Mouse (Mus musculus): ENCODE measurements around the gene Cxcl5. TPM values are rescaled to one million over a fixed set of nuclear protein-coding genes. Genes with fewer than 3 reads are reported as not detected.

Gene Cxcl5
- not detected for total RNA-seq (2021)
- long read RNA-seq, experiment 1 = 0 reads
- long read RNA-seq, experiment 2 = 0 reads

GRCm38 (mm10) chr5:90759077-90760065 is at the start of gene Cxcl5:
Gene Cxcl5, plus strand, starts transcription at chr5:90759360.
- DNase-seq = no peak
- intact Hi-C loops (cut with DNase I) = no loop called here

GRCm38 (mm10) chr5:90711409-90711808 is 47.8 kb upstream of the Cxcl5 start:
- intact Hi-C loops (cut with DNase I) = no loop called here

GRCm38 (mm10) chr5:90717937-90718336 is 41.2 kb upstream of the Cxcl5 start:
- DNase-seq = no peak
- intact Hi-C loops (cut with DNase I) = no loop called here

More at GRCm38 (mm10) chr5:90711409-90711808, 47.8 kb upstream of the Cxcl5 start:
- no peak for DNase-seq

- DNase-seq = no peak
- intact Hi-C loops (cut with DNase I) = no loop called here
Measured at GRCm38 (mm10) chr5:90722656-90723055, 36.5 kb upstream of the Cxcl5 start.

GRCm38 (mm10) chr5:90728254-90728653 is 30.9 kb upstream of the Cxcl5 start:
- DNase-seq = no peak

DNA sequence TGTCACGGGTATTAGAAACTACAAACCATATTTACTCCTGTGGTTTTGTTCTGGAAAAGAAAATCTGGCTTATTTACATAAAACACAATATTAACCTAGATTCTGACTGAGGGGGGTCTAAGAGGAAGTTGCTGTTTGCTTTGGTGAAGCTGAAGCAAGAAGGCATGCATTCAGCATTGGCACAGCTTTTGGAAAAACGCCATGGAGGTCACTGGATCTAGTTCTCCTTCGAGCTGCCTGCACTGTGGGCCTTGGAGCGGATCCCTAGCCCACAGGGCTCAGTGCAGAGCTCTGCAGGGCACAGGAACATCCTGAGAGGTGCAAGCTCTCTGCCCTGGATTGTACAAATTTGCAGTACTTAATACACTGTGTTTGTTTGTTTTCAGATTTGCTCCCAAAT is 27.7 kb upstream of the Cxcl5 start:
- intact Hi-C loops (cut with DNase I) = no loop called here
- no peak for DNase-seq

More at GRCm38 (mm10) chr5:90728254-90728653, 30.9 kb upstream of the Cxcl5 start:
- intact Hi-C loops (cut with DNase I) = no loop called here

DNA sequence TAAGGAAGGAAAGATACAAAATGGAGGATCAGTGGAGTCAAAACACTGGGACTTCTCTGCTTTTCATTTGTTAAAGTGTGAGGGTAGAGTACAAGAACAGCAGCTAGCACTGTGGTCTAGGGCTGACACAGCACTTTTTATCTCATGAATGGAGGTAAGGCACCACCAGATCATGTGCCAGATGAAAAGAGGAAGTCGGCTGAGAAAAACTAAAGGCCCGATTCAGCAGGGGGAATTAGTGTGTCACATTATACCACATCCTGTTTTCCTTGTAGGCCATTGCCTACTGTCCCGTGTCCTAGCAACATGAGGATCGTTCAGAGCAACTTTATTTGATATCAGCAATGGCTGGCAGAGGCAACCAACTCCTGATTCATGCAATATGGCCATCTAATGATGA is 17.1 kb upstream of the Cxcl5 start:
- DNase-seq = no peak
- intact Hi-C loops (cut with DNase I) = no loop called here

GRCm38 (mm10) chr5:90753934-90754333 is 5.2 kb upstream of the Cxcl5 start:
- intact Hi-C loops (cut with DNase I) = no loop called here
- DNase-seq = no peak

- intact Hi-C loops (cut with DNase I) = no loop called here
Measured at GRCm38 (mm10) chr5:90758020-90758605, 1.0 kb upstream of the Cxcl5 start.

GRCm38 (mm10) chr5:90760303-90760702 is 1.1 kb downstream of the Cxcl5 start:
- DNase-seq = no peak
- intact Hi-C loops (cut with DNase I) = no loop called here

More at GRCm38 (mm10) chr5:90758020-90758605, 1.0 kb upstream of the Cxcl5 start:
- peak in 1 of 2 experiments; percentile 27 for DNase-seq

DNA sequence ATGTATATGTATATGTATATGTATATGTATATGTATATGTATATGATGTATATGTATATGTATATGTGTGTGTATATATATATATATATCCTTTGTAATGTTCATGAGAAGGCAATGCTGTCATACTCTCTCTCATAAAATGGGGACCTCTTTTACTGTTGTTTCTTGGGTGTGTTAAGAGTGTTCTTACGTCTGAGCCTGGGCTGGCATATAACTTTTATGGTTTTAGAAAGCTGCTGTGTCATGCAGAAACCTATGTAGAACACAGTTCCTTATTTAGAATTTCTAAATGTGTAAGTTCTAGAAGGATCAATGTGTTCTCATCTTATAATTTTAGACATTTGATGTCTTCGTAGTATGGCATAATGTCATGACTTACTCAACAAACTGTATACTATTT is 1.7 kb downstream of the Cxcl5 start:
- intact Hi-C loops (cut with DNase I) = no loop called here
- no peak for DNase-seq

DNA sequence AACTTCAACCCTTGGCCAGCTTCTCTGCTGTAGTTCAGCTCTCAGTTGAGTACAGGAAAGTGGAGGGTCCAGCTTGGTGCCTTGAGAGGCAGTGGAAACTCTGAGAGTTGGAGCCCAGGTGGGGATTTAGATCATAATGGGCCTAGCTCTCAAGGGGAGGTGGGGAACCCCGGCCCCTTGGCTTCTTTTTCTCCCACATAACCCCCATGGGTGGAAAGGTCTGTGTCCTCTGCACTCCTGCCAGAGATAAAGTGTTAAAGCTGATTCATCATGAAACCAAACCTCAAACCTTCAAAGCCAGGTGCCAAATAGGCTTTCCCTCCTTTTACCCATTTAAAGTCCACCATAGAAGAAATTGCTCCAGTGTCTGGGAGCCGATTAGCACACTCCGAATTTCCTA is 2.7 kb downstream of the Cxcl5 start:
- no peak for DNase-seq
- intact Hi-C loops (cut with DNase I) = no loop called here

- DNase-seq = no peak
- intact Hi-C loops (cut with DNase I) = no loop called here
Measured at GRCm38 (mm10) chr5:90763912-90764665, 4.9 kb downstream of the Cxcl5 start.

- no peak for DNase-seq
- intact Hi-C loops (cut with DNase I) = no loop called here
Measured at GRCm38 (mm10) chr5:90765821-90766606, 6.9 kb downstream of the Cxcl5 start.

DNA sequence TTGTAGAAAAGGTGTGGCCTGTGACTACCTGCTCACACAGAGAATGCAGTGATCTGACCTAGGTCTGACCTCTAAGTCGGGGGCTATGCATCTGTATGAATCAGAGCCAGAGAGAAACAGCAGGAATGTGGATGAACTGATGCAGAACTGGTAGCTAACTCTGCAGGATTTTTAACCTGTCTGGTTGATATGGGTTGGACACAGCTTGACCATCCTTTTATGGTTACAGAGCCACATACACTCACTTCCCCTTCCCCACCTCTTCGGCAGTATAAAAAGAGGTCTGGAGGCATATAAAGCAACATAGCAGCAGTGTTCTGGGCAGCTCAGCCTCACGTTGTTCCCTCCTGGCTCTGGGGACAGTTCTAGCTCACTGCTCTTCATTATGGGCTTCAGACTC is 9.1 kb downstream of the Cxcl5 start, which contains the start of gene Ppbp:
Ppbp (plus strand) TSS at position 301 of the 400 bp plus-strand sequence.
- no peak for DNase-seq

GRCm38 (mm10) chr5:90771369-90771768 is 12.2 kb downstream of the Cxcl5 start:
- no peak for DNase-seq

More for the DNA sequence above, 9.1 kb downstream of the Cxcl5 start, which contains the start of gene Ppbp:
- intact Hi-C loops (cut with DNase I) = no loop called here

DNA sequence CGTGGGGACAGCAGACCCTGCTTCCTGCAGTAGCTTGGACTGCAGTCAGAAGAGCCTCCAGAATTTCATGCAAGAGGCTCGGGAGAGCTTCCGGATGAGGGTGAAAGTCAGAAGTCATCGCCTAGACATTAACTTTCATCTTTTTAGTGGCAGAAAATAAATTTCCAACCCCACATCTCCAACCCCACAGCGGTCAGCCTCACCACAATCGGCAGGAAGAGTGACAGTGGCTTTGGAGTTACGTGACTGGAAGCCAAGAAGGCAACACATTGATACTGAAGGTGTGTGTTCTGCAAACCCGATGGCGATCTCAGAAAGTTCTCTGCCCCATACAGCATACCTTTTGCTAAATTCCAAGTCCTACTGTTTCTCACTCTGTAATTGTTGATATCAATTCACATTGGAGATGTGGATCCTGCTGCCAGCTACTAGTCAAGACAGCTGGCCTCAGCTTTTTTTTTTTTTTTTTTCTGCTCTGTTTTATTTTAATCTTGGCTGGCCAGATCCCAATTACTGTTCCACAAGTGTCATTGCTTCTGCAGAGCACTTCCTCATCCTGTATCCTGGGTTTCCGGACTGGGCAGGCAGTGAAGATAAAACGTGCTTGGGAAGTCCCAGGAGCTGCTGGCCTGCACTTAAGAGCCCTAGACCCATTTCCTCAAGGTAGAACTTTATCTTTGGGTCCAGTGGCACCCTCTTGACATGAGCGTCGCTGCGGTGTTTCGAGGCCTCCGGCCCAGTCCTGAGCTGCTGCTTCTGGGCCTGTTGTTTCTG is 12.9 kb downstream of the Cxcl5 start, which contains the start of gene Pf4:
Pf4 (plus strand) TSS at position 556 of the 774 bp plus-strand sequence.
- intact Hi-C loops (cut with DNase I) = no loop called here
- DNase-seq = no peak

More at GRCm38 (mm10) chr5:90771369-90771768, 12.2 kb downstream of the Cxcl5 start:
- intact Hi-C loops (cut with DNase I) = no loop called here

DNA sequence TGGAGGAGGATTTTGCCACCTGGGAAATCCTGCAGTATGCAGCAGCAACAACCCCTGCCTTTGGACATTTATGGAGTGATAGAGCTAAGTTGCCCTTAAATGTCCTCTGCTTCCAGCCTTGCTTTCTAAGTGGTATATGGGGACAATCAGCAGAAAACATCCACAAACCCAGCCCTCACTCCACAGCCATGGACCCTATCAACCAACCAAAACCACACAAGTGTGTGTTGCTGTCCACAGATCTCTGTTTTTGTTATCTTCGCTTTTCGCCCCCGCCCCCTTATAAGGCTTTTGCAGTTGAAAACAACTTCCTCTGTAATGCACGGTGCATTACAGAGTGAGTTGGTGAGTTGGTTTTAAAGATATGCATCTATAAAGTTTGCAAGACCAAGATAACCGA is 16.4 kb downstream of the Cxcl5 start:
- intact Hi-C loops (cut with DNase I) = no loop called here
- DNase-seq = no peak

DNA sequence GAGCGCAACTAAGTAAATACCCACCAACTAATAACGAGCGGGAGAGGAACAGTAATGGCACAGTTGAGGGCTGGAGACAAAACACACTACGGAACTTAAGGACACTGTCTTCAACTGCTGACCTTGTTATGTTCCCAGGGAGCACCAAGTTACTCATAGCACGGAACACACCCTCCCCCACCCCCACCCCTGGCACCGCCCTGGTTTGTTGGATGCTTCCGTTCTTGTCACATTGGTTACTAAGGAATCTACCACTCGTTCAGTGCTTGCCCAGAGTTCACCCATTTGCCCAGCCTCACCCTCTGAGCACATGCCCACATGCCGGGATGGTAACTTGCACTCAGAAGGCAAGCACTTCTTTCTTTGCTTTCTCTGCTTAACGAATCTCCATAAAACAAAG is 18.5 kb downstream of the Cxcl5 start:
- DNase-seq = no peak
- intact Hi-C loops (cut with DNase I) = no loop called here

Measured in gastrocnemius, postnatal 36 days (tissue).